ENCODE assay signal across 8 mouse cellular contexts in the genomic region with DNA sequence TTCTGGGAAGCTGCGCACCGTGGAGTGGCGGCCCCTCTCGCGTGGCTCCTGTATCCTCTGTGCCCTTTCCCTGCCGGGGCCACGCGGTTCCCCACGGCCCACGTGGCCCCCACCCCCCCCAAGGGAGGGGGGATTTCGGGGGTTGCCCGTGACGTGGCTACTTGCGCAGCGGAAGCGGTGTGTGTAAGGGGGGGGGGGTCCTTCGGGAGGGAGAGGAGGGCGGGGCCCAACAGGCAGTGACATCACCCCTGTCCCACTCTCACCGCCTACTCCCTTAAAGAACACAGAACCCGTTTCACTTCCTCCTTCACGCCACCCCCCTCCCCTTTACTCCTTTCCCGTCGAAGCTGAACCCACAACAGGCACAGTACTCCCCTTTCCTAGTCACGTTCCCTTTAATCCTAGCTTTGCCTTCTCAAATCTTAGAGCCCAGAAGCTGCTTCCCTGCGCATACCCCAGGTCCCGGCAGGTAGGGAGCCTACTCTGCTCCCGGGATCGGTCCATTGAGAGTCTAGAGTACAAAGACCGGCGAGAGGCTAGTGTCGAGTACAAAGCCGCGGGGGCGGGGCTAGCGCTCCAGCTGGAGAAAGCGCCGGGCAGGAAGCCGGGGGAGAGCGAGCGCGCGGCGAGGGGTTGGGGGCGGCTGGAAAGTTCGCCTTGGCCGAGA. TPM values are rescaled to one million over a fixed set of nuclear protein-coding genes. Genes with fewer than 3 reads are reported as not detected.
DNase-seq lines count a peak whose midpoint lies in the region; ATAC-seq and TF ChIP-seq lines count a peak whose summit lies in the region.

No protein-coding gene starts in this region.

- H3K4me1 ChIP-seq in MEL (ENCODE audit: control insufficient read depth in 1 of 2, insufficient read depth in 2 of 2, low read length in 2 of 2), result peaks cover 17 to 33% of the 10 kb centered on the region in 2 experiments
- H3K4me1 ChIP-seq in hindbrain, embryonic 13.5 days (replicated peaks), result peaks cover 62% of the 10 kb centered on the region

- ATAC-seq in hindbrain, embryonic 13.5 days (ENCODE audit: low FRiP score), result peak; percentile 46

- H3K4me3 ChIP-seq in MEL (ENCODE audit: control insufficient read depth in 1 of 2, insufficient read depth in 1 of 2, low read depth in 2 of 2, low read length in 2 of 2), result peak overlapping the region; percentile 68 to 79
- H3K4me3 ChIP-seq in hindbrain, embryonic 13.5 days, result peak overlapping the region; percentile 83
- peak overlapping the region; percentile 88 for H3K4me3 ChIP-seq in left cerebral cortex, adult 2 months
- H3K4me3 ChIP-seq in macrophage (ENCODE audit: inconsistent target), result peak overlapping the region; percentile 64

- peak; percentile 97 for DNase-seq in MEL (ENCODE audit: low read depth, low spot score)
- DNase-seq in cerebellum, adult 8-10 months, result peak; percentile 75
- peak; percentile 83 to 86 for DNase-seq in frontal cortex, postnatal 36 days (ENCODE audit: low spot score in 2 of 2)
- DNase-seq in left cerebral cortex, adult 2 months (ENCODE audit: extremely low spot score in 1 of 2, low spot score in 2 of 2), result peak; percentile 81 to 86
- DNase-seq in right cerebral cortex, adult 18-20 months, result peak; percentile 90
- peak; percentile 75 for DNase-seq in urinary bladder, adult 2 months (ENCODE audit: low spot score)

- H3K9ac ChIP-seq in MEL (ENCODE audit: control insufficient read depth, low read depth, low read length, poor library complexity, severe bottlenecking), result peak overlapping the region; percentile 87
- peak overlapping the region; percentile 99 for H3K9ac ChIP-seq in hindbrain, embryonic 13.5 days

- 0 out of 6 replicates have a peak, but pooled peaks of 1 of the 3 experiments have one; percentile 2 for TF ChIP-seq CTCF in MEL (IDR thresholded peaks at IDR 0.05 in 2 of 3, conservative IDR thresholded peaks at IDR 0.05 in 1 of 3; ENCODE audit: control insufficient read depth in 1 of 3, insufficient read depth in 1 of 3, low read depth in 2 of 3, low read length in 3 of 3, poor library complexity in 1 of 3, severe bottlenecking in 1 of 3)
- TF ChIP-seq CTCF in left cerebral cortex, adult 2 months (IDR thresholded peaks at IDR 0.05), result no peak

- TF ChIP-seq EP300 in MEL (IDR thresholded peaks at IDR 0.05; ENCODE audit: low read depth in 1 of 2, low read length in 2 of 2), result no peak; a peak in 1 of 4 replicates

- intact Hi-C loops in left cerebral cortex, adult 2 months (cut with DNase I), result loop anchor here (1.0 to 10.0 kb wide), 3 partner anchors 9 to 312 kb away; partner anchors contain the start of genes Cd68, Mpdu1 and Per1

- TF ChIP-seq POLR2A in MEL (IDR thresholded peaks at IDR 0.05; ENCODE audit: control insufficient read depth in 1 of 2, insufficient read depth in 1 of 2, low read depth in 1 of 2, low read length in 2 of 2, poor library complexity in 1 of 2), result peak in 1 of 2 experiments; percentile 30; a peak in 2 of 4 replicates

- peak overlapping the region; percentile 91 for H3K27ac ChIP-seq in MEL (ENCODE audit: control insufficient read depth, low read depth, low read length)
- H3K27ac ChIP-seq in hindbrain, embryonic 13.5 days, result peak overlapping the region; percentile 100
- H3K27ac ChIP-seq in left cerebral cortex, adult 2 months, result peak overlapping the region; percentile 95
- H3K27ac ChIP-seq in macrophage, result peak overlapping the region; percentile 96

- H3K36me3 ChIP-seq in MEL (ENCODE audit: control insufficient read depth in 1 of 2, insufficient read depth in 2 of 2, low read length in 2 of 2) (peaks cover 0 to 26% of the 10 kb centered on the region in 2 experiments; a peak in 3 of 4 replicates), macrophage (ENCODE audit: inconsistent target) (peaks cover 7% of the 10 kb centered on the region; the same call in 1 of the 2 replicates)
- H3K36me3 ChIP-seq in hindbrain, embryonic 13.5 days, result peaks cover 50% of the 10 kb centered on the region

- H3K4me2 ChIP-seq in hindbrain, embryonic 13.5 days, result peak overlapping the region; percentile 99

- H3K27me3 ChIP-seq in MEL (ENCODE audit: control insufficient read depth in 1 of 2, insufficient read depth in 2 of 2, low read length in 2 of 2), result no peaks in the 10 kb centered on the region
- no peaks in the 10 kb centered on the region for H3K27me3 ChIP-seq in hindbrain, embryonic 13.5 days

- no peaks in the 10 kb centered on the region for H3K9me3 ChIP-seq in MEL (replicated peaks; ENCODE audit: insufficient read depth, low read length)
- H3K9me3 ChIP-seq in hindbrain, embryonic 13.5 days, result no peaks in the 10 kb centered on the region

- H3K79me2 ChIP-seq in MEL (ENCODE audit: control insufficient read depth, insufficient read depth, low read length, poor library complexity), result peaks cover 54% of the 10 kb centered on the region
- peaks cover 16% of the 10 kb centered on the region; the same call in 1 of the 2 replicates for H3K79me2 ChIP-seq in macrophage (ENCODE audit: inconsistent target)

- WGBS in hindbrain, embryonic 13.5 days, result 0% methylated on average over 45 of the region's 46 CpGs
- WGBS in macrophage (ENCODE audit: missing documents), result 1% methylated on average over 33 of the region's 46 CpGs

- no peak for TF ChIP-seq RAD21 in MEL (IDR thresholded peaks at IDR 0.05; ENCODE audit: low read depth, low read length)

RNA-seq across cellular contexts. Expression of gene Kdm6b, which starts 4.0 kb away (rescaled TPM):
- total RNA-seq in MEL (2012; rRNA removed), result 5.8 and 7.2 TPM in 2 replicates
- polyA plus RNA-seq in MEL (2012; ENCODE audit: insufficient read depth in 1 of 2, insufficient read length in 2 of 2, low read depth in 1 of 2, low replicate concordance in 2 of 2, missing spikeins in 1 of 2) (10 to 100 TPM; 25.0 to 43.4 TPM), macrophage (2018) (4.5 to 15.0 TPM (median 11.0 TPM) in 3 replicates)
- 50.6 and 51.3 TPM in 2 replicates for polyA plus RNA-seq in hindbrain, embryonic 13.5 days (2015; fragmentation: Nextera tagmentation; extraction: Ambion mirVana)
- 10 to 100 TPM; 31.1 to 45.3 TPM for total RNA-seq in left cerebral cortex, adult 2 months (2021)
- 100 to 1,000 TPM in 17 of 26 experiments, 10 to 100 TPM in 9; 22.8 to 979 (median 248) TPM for total RNA-seq in macrophage (2018; cell fraction: chromatin; rRNA removed)
- total RNA-seq in macrophage (2018; cell fraction: cytosol; rRNA removed), result 100 to 1,000 TPM in 4 of 26 experiments, 10 to 100 TPM in 22; 10.2 to 238 (median 34.9) TPM
- 100 to 1,000 TPM in 14 of 26 experiments, 10 to 100 TPM in 12; 16.8 to 645 (median 137) TPM for total RNA-seq in macrophage (2018; cell fraction: nucleus; rRNA removed)
- 3.3 and 10.7 TPM in 2 replicates for polyA plus RNA-seq in urinary bladder, adult 2 months (2012; rRNA removed)

RNA-seq across cellular contexts. Expression of gene Tmem88, which starts 11.5 kb away (rescaled TPM):
- total RNA-seq in MEL (2012; rRNA removed), result 0.39 TPM in 2 replicates
- polyA plus RNA-seq in MEL (2012; ENCODE audit: insufficient read depth in 1 of 2, insufficient read length in 2 of 2, low read depth in 1 of 2, low replicate concordance in 2 of 2, missing spikeins in 1 of 2), result under 1 TPM in 1 of 2 experiments, not detected in 1; 0.45 TPM
- polyA plus RNA-seq in hindbrain, embryonic 13.5 days (2015; fragmentation: Nextera tagmentation; extraction: Ambion mirVana), result 7.1 and 8.7 TPM in 2 replicates
- total RNA-seq in left cerebral cortex, adult 2 months (2021), result 1 to 10 TPM; 2.9 to 3.8 TPM
- total RNA-seq in macrophage (2018; cell fraction: chromatin; rRNA removed), result 10 to 100 TPM in 7 of 26 experiments, 1 to 10 TPM in 15, under 1 TPM in 3, not detected in 1; 0.46 to 36.3 (median 4.9) TPM
- 1 to 10 TPM in 4 of 26 experiments, under 1 TPM in 19, not detected in 3; 0.05 to 1.7 (median 0.34) TPM for total RNA-seq in macrophage (2018; cell fraction: cytosol; rRNA removed)
- 10 to 100 TPM in 6 of 26 experiments, 1 to 10 TPM in 13, under 1 TPM in 1, not detected in 6; 0.36 to 23.4 (median 3.3) TPM for total RNA-seq in macrophage (2018; cell fraction: nucleus; rRNA removed)
- 0.09 TPM in 1 of 3 replicates, not detected in the others for polyA plus RNA-seq in macrophage (2018)
- polyA plus RNA-seq in urinary bladder, adult 2 months (2012; rRNA removed), result 11.5 and 11.6 TPM in 2 replicates

RNA-seq across cellular contexts. Expression of gene Cyb5d1, which starts 14.1 kb away (rescaled TPM):
- 26.8 and 39.6 TPM in 2 replicates for total RNA-seq in MEL (2012; rRNA removed)
- polyA plus RNA-seq in MEL (2012; ENCODE audit: insufficient read depth in 1 of 2, insufficient read length in 2 of 2, low read depth in 1 of 2, low replicate concordance in 2 of 2, missing spikeins in 1 of 2) (10 to 100 TPM in 1 of 2 experiments, not detected in 1; 21.3 TPM), macrophage (2018) (25.0 to 35.1 TPM (median 31.3 TPM) in 3 replicates)
- polyA plus RNA-seq in hindbrain, embryonic 13.5 days (2015; fragmentation: Nextera tagmentation; extraction: Ambion mirVana), result 34.9 and 35.5 TPM in 2 replicates
- total RNA-seq in left cerebral cortex, adult 2 months (2021), result 10 to 100 TPM; 40.7 to 45.6 TPM
- total RNA-seq in macrophage (2018; cell fraction: chromatin; rRNA removed), result 10 to 100 TPM; 10.2 to 51.5 (median 24.5) TPM
- total RNA-seq in macrophage (2018; cell fraction: cytosol; rRNA removed), result 10 to 100 TPM; 16.0 to 40.0 (median 24.4) TPM
- total RNA-seq in macrophage (2018; cell fraction: nucleus; rRNA removed), result 10 to 100 TPM; 17.0 to 48.9 (median 26.3) TPM
- 43.0 and 48.0 TPM in 2 replicates for polyA plus RNA-seq in urinary bladder, adult 2 months (2012; rRNA removed)

RNA-seq across cellular contexts. Expression of gene Naa38, which starts 14.2 kb away (rescaled TPM):
- 190 and 191 TPM in 2 replicates for total RNA-seq in MEL (2012; rRNA removed)
- 100 to 1,000 TPM in 1 of 2 experiments, not detected in 1; 173 TPM for polyA plus RNA-seq in MEL (2012; ENCODE audit: insufficient read depth in 1 of 2, insufficient read length in 2 of 2, low read depth in 1 of 2, low replicate concordance in 2 of 2, missing spikeins in 1 of 2)
- 103 and 105 TPM in 2 replicates for polyA plus RNA-seq in hindbrain, embryonic 13.5 days (2015; fragmentation: Nextera tagmentation; extraction: Ambion mirVana)
- total RNA-seq in left cerebral cortex, adult 2 months (2021), result 100 to 1,000 TPM in 1 of 2 experiments, 10 to 100 TPM in 1; 94.0 to 113 TPM
- 10 to 100 TPM in 1 of 26 experiments, 1 to 10 TPM in 18, not detected in 7; 1.8 to 14.1 (median 4.3) TPM for total RNA-seq in macrophage (2018; cell fraction: chromatin; rRNA removed)
- 100 to 1,000 TPM in 5 of 26 experiments, 10 to 100 TPM in 21; 63.9 to 111 (median 87.7) TPM for total RNA-seq in macrophage (2018; cell fraction: cytosol; rRNA removed)
- total RNA-seq in macrophage (2018; cell fraction: nucleus; rRNA removed), result 10 to 100 TPM in 19 of 26 experiments, 1 to 10 TPM in 7; 5.4 to 34.6 (median 15.8) TPM
- 60.0 to 104 TPM (median 95.8 TPM) in 3 replicates for polyA plus RNA-seq in macrophage (2018)
- 143 and 188 TPM in 2 replicates for polyA plus RNA-seq in urinary bladder, adult 2 months (2012; rRNA removed)

RNA-seq across cellular contexts. Expression of gene Chd3, which starts 40.3 kb away (rescaled TPM):
- 37.3 and 65.8 TPM in 2 replicates for total RNA-seq in MEL (2012; rRNA removed)
- polyA plus RNA-seq in MEL (2012; ENCODE audit: insufficient read depth in 1 of 2, insufficient read length in 2 of 2, low read depth in 1 of 2, low replicate concordance in 2 of 2, missing spikeins in 1 of 2) (10 to 100 TPM in 1 of 2 experiments, not detected in 1; 84.9 TPM), macrophage (2018) (43.6 to 105 TPM (median 82.3 TPM) in 3 replicates)
- polyA plus RNA-seq in hindbrain, embryonic 13.5 days (2015; fragmentation: Nextera tagmentation; extraction: Ambion mirVana), result 92.4 and 93.5 TPM in 2 replicates
- total RNA-seq in left cerebral cortex, adult 2 months (2021), result 100 to 1,000 TPM; 406 to 416 TPM
- total RNA-seq in macrophage (2018; cell fraction: chromatin; rRNA removed), result 100 to 1,000 TPM in 25 of 26 experiments, 10 to 100 TPM in 1; 63.9 to 453 (median 249) TPM
- 10 to 100 TPM; 29.0 to 87.7 (median 51.6) TPM for total RNA-seq in macrophage (2018; cell fraction: cytosol; rRNA removed)
- 100 to 1,000 TPM in 19 of 26 experiments, 10 to 100 TPM in 7; 53.3 to 254 (median 120) TPM for total RNA-seq in macrophage (2018; cell fraction: nucleus; rRNA removed)
- polyA plus RNA-seq in urinary bladder, adult 2 months (2012; rRNA removed), result 85.5 and 132 TPM in 2 replicates

Comparison
In these comparisons a context has a peak if more than half of its experiments do, and no peak if none do; other contexts are left out.
1. Peak in every context shown above with its lines: DNase-seq, ATAC-seq, H3K4me3 ChIP-seq and H3K27ac ChIP-seq.